Mouse (Mus musculus) G1E (cell line): ENCODE results near the gene 0610037L13Rik. TPM values are rescaled to one million over a fixed set of nuclear protein-coding genes. Genes with fewer than 3 reads are reported as not detected.

Source experiments
- ATAC-seq: 2 replicates; pipeline ENCODE4 v1.8.0; 2016; ENCODE audit warnings: mild to moderate bottlenecking; ENCODE audit not compliant: insufficient number of reproducible peaks, poor library complexity, low FRiP score, severe bottlenecking; ENCODE audit errors: extremely low read depth
- DNase-seq: peaks from one replicate; pipeline ENCODE4 v3.0.0; 2012; ENCODE audit warnings: low spot score
- H3K27me3 ChIP-seq: 2 replicates; pipeline ENCODE4 v1.6.1; 2012; ENCODE audit warnings: mild to moderate bottlenecking, low read length, inconsistent platforms; ENCODE audit not compliant: insufficient read depth
- H3K36me3 ChIP-seq: replicated peaks from 2 replicates; pipeline ENCODE3; 2012; ENCODE audit warnings: mild to moderate bottlenecking, inconsistent platforms
- H3K4me1 ChIP-seq: 2 replicates; pipeline ENCODE4 v1.6.1; 2012; ENCODE audit warnings: low read depth, low read length, inconsistent platforms, mixed read lengths; ENCODE audit not compliant: insufficient read depth
- H3K4me3 ChIP-seq: 2 replicates; pipeline ENCODE4 v1.5.1; 2012; ENCODE audit warnings: low read depth, mild to moderate bottlenecking, inconsistent platforms, low read length, moderate library complexity, mixed read lengths
- H3K9me3 ChIP-seq: replicated peaks from 2 replicates; pipeline ENCODE4 v1.6.1; 2012; ENCODE audit warnings: inconsistent platforms
- CTCF ChIP-seq: IDR thresholded peaks from 2 replicates; pipeline ENCODE4 v1.5.1; 2012; ENCODE audit warnings: low read depth, low read length, inconsistent platforms, mixed read lengths
- GATA1 ChIP-seq: IDR thresholded peaks from 2 replicates; pipeline ENCODE4 v1.6.1; 2012; ENCODE audit warnings: borderline replicate concordance, low read length, inconsistent platforms, mixed read lengths
- GATA2 ChIP-seq: IDR thresholded peaks from 2 replicates; pipeline ENCODE4 v1.6.1; 2012; ENCODE audit warnings: low read depth, low read length, inconsistent platforms, borderline replicate concordance
- POLR2AphosphoS5 ChIP-seq: IDR thresholded peaks from 2 replicates; pipeline ENCODE4 v1.6.1; 2012; ENCODE audit warnings: low read depth, low read length, inconsistent platforms; ENCODE audit not compliant: insufficient replicate concordance
- TAL1 ChIP-seq: conservative IDR thresholded peaks from 2 replicates; pipeline ENCODE4 v1.6.1; 2012; ENCODE audit warnings: low read depth, low read length, inconsistent platforms, mixed read lengths
- polyA plus RNA-seq: library from polyadenylated mRNA; stranded (reverse); fragments of >175 nt; gene quantifications from 2 replicates; pipeline ENCODE4 v1.2.3, GENCODE M21; 2012
- total RNA-seq, 2 experiments: library from RNA; stranded (forward) in 1 of 2; stranded (reverse) in 1 of 2; fragments of 200-1000 nt in 1 of 2; fragments of >200 nt in 1 of 2; fragmentation: Nextera tagmentation in 1 of 2; gene quantifications; 2 replicates each; pipeline ENCODE4 v1.2.3; 2014 to 2017

0610037L13Rik gene
- total and polyA plus RNA-seq, 3 experiments = 2.4 to 58.7 (median 48.3) TPM

DNA sequence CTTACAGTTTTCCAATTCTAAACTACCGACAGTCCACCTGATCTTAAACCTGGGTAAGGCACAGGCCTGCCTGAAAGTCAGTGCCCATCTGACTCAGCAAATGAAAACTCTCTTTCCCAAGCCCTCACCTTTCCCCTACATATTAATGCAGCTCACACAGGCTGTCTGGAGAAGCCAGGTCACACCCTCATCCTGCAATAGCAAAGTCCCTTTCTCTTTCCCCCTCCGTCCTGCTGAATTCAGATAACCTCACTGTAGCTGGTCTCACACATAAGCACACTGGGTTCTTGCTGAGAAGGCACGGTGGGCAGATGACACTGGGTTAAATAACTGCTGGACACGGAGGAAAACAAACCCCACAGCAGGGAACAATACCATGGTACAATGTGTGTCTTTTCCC, 32.3 kb downstream of the 0610037L13Rik start:
- H3K4me1 ChIP-seq = peaks cover 24% of the 10 kb centered on the region
- no peak for TF ChIP-seq POLR2AphosphoS5
- TF ChIP-seq TAL1 = no peak
- no peak for TF ChIP-seq CTCF
- TF ChIP-seq GATA1 = no peak
- H3K4me3 ChIP-seq = peak overlapping the region; percentile 3; the same call in 1 of the 2 replicates
- 0 out of 2 replicates have a peak, but pooled peaks cover 3% of the 10 kb centered on the region for H3K27me3 ChIP-seq
- DNase-seq = no peak
- no peaks in the 10 kb centered on the region for H3K9me3 ChIP-seq
- ATAC-seq = no peak
- peaks cover 28% of the 10 kb centered on the region for H3K36me3 ChIP-seq

- H3K9me3 ChIP-seq = no peaks in the 10 kb centered on the region
- DNase-seq (peak; percentile 77), ATAC-seq (peak; percentile 91)
- H3K4me1 ChIP-seq = peaks cover 28% of the 10 kb centered on the region
- H3K4me3 ChIP-seq = peak within 1 kb of the TSS; percentile 93
- peaks cover 26% of the 10 kb centered on the region for H3K36me3 ChIP-seq
- peaks cover 6% of the 10 kb centered on the region; the same call in 1 of the 2 replicates for H3K27me3 ChIP-seq
- no peak for TF ChIP-seq GATA2
- no peak for TF ChIP-seq POLR2AphosphoS5
- TF ChIP-seq GATA1 = no peak
- no peak for TF ChIP-seq TAL1
- TF ChIP-seq CTCF = no peak
Observed at GRCm38 (mm10) chr4:107923145-107923802, 33.7 kb downstream of the 0610037L13Rik start, which contains the start of gene Cpt2. Gene Cpt2 (minus strand): TSS chr4:107923610.

DNA sequence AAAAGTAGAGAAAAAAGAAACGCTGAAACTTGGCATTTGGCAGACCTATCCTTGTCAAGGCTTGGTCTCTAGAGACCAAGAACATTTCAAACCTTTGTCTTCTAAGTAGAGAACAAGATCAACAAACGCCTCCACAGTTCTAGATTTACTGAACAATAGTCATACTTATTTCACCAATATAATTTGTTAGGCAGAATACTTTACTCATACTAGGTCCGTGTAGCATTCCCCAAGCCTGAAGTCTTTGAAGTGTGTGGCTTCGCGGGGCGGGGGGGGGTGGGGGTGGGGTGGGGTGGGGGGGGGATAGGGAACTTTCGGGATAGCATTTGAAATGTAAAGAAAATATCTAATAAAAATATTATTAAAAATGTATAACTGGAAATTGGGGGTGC, 34.2 kb downstream of the 0610037L13Rik start:
- TF ChIP-seq GATA1 = no peak
- no peak for TF ChIP-seq TAL1
- no peak for TF ChIP-seq POLR2AphosphoS5
- no peak for TF ChIP-seq CTCF
- no peak for TF ChIP-seq GATA2
- peak overlapping the region; percentile 93; the same call in 1 of the 2 replicates for H3K4me3 ChIP-seq
- peaks cover 20% of the 10 kb centered on the region for H3K36me3 ChIP-seq
- H3K27me3 ChIP-seq = peaks cover 6% of the 10 kb centered on the region; the same call in 1 of the 2 replicates
- no peak for ATAC-seq
- no peak for DNase-seq
- peaks cover 33% of the 10 kb centered on the region for H3K4me1 ChIP-seq
- H3K9me3 ChIP-seq = no peaks in the 10 kb centered on the region

DNA sequence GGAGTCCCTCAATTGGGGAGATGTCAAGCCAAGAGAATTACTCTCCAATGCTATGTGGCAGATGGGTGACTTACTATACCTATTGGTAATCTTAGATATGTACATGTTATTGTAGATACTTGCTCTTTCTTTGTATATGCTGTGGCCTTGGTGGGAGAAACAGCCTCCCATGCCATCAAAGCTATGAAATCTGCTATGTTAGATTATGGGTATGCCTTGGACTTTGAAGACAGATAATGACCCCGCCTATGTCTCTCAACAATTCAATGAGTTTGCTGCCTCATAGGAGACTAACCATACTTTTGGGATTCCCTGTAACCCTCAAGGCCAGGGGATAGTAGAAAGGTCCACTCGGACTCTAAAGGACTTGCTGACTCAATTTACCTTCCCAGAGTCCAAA, 38.7 kb downstream of the 0610037L13Rik start:
- DNase-seq = no peak
- no peak for ATAC-seq
- H3K27me3 ChIP-seq = peaks cover 20% of the 10 kb centered on the region
- no peak for TF ChIP-seq GATA2
- TF ChIP-seq POLR2AphosphoS5 = no peak
- TF ChIP-seq CTCF = no peak
- TF ChIP-seq TAL1 = no peak
- no peak for TF ChIP-seq GATA1
- peaks cover 17% of the 10 kb centered on the region for H3K4me1 ChIP-seq
- no peaks in the 10 kb centered on the region for H3K9me3 ChIP-seq
- H3K36me3 ChIP-seq = no peaks in the 10 kb centered on the region
- no peak overlapping the region for H3K4me3 ChIP-seq

DNA sequence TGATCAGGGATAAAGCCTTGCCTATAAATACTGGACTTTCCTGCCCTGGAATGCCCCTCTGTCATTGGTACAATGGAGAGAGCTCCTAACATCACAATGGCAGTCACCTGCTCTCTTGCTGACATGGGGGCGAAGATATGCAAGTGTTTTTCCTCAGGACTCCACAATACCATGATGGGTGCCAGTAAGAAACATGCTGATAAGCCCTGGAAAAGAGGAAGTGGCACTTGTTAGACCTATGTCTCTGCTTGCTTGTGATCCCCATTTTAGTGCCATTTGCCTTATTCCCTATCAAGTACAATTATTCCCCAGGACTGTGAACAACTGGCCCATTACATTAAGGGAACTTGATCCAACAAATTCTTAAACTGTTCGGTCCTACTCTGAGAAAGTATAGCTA, 39.1 kb downstream of the 0610037L13Rik start:
- ATAC-seq (no peak), DNase-seq (no peak)
- H3K27me3 ChIP-seq = peaks cover 20% of the 10 kb centered on the region
- H3K4me1 ChIP-seq = peaks cover 17% of the 10 kb centered on the region
- no peak overlapping the region for H3K4me3 ChIP-seq
- no peaks in the 10 kb centered on the region for H3K36me3 ChIP-seq
- no peaks in the 10 kb centered on the region for H3K9me3 ChIP-seq
- TF ChIP-seq CTCF (no peak), TAL1 (no peak), GATA1 (no peak), GATA2 (no peak)

GRCm38 (mm10) chr4:107931453-107931852, 41.8 kb downstream of the 0610037L13Rik start:
- DNase-seq (no peak), ATAC-seq (no peak)
- H3K4me3 ChIP-seq = no peak overlapping the region
- no peaks in the 10 kb centered on the region for H3K36me3 ChIP-seq
- H3K9me3 ChIP-seq = no peaks in the 10 kb centered on the region
- H3K4me1 ChIP-seq = peaks cover 17% of the 10 kb centered on the region
- H3K27me3 ChIP-seq = peaks cover 17% of the 10 kb centered on the region
- TF ChIP-seq POLR2AphosphoS5 (no peak), GATA1 (no peak), GATA2 (no peak), CTCF (no peak), TAL1 (no peak)
